Mouse (Mus musculus) liver, embryonic 11.5 days (tissue): Measurements from ENCODE around the gene Wfdc11. TPM values are rescaled to one million over a fixed set of nuclear protein-coding genes. Genes with fewer than 3 reads are reported as not detected.
"Not testable (repeated sequence)": the region's sequence is repeated elsewhere in the genome, so short reads cannot be mapped to it uniquely, and the experiment has no call there.

Source experiments
- ATAC-seq: fragments of 200-750 bp; cut with Nextera tagmentation; replicated peaks from 2 replicates; pipeline ENCODE4 v1.8.0; 2017; ENCODE audit warnings: moderate number of reproducible peaks, mild to moderate bottlenecking, moderate TSS enrichment, moderate library complexity; ENCODE audit not compliant: low FRiP score
- DNase-seq: peaks from one replicate; pipeline ENCODE4 v3.0.0-alpha.2; 2017; ENCODE audit warnings: low spot score
- H3K27ac ChIP-seq: fragments of 300-500 bp; sonication (generic); 2 replicates; pipeline ENCODE4 v1.5.1; 2014; ENCODE audit warnings: mild to moderate bottlenecking, low read depth, low read length, control low read depth
- H3K27me3 ChIP-seq: fragments of 300-500 bp; sonication (generic); replicated peaks from 2 replicates; pipeline ENCODE4 v1.6.1; 2014; ENCODE audit warnings: low read length, mixed read lengths; ENCODE audit not compliant: control insufficient read depth, insufficient read depth
- H3K36me3 ChIP-seq: fragments of 300-500 bp; sonication (generic); 2 replicates; pipeline ENCODE4 v1.6.1; 2014; ENCODE audit warnings: mild to moderate bottlenecking, low read length, moderate library complexity, mixed read lengths; ENCODE audit not compliant: control insufficient read depth, insufficient read depth
- H3K4me1 ChIP-seq: fragments of 300-500 bp; sonication (generic); replicated peaks from 2 replicates; pipeline ENCODE4 v1.6.1; 2014; ENCODE audit warnings: low read length, mixed read lengths; ENCODE audit not compliant: control insufficient read depth, insufficient read depth
- H3K4me2 ChIP-seq: fragments of 300-500 bp; sonication (generic); 2 replicates; pipeline ENCODE4 v1.6.1; 2014; ENCODE audit warnings: mild to moderate bottlenecking, control low read depth, moderate library complexity
- H3K4me3 ChIP-seq: fragments of 300-500 bp; sonication (generic); 2 replicates; pipeline ENCODE4 v1.5.1; 2014; ENCODE audit warnings: low read depth, low read length, control low read depth
- H3K9ac ChIP-seq: fragments of 300-500 bp; sonication (generic); 2 replicates; pipeline ENCODE4 v1.6.1; 2014; ENCODE audit warnings: low read depth, low read length, control low read depth
- H3K9me3 ChIP-seq: fragments of 300-500 bp; sonication (generic); 2 replicates; pipeline ENCODE4 v1.6.1; 2016; ENCODE audit warnings: low read length, inconsistent platforms, mixed read lengths; ENCODE audit not compliant: control insufficient read depth
- WGBS: fragments of 180-500 bp; shearing (Covaris S2); extraction: QIAGEN DNeasy Blood & Tissue Kit; methylation state at CpG from one replicate; pipeline ENCODE4 v1.1.7; 2014; 5-methylcytosine and 5-hydroxymethylcytosine counted together
- polyA plus RNA-seq: library from polyadenylated mRNA; unstranded; fragments of >200 nt; fragmentation: Nextera tagmentation; extraction: Ambion mirVana; gene quantifications from 2 replicates; pipeline ENCODE4 v1.2.1, GENCODE M21; 2014

Gene Wfdc11
- polyA plus RNA-seq, 1 experiment from 2014 or later = not detected

DNA sequence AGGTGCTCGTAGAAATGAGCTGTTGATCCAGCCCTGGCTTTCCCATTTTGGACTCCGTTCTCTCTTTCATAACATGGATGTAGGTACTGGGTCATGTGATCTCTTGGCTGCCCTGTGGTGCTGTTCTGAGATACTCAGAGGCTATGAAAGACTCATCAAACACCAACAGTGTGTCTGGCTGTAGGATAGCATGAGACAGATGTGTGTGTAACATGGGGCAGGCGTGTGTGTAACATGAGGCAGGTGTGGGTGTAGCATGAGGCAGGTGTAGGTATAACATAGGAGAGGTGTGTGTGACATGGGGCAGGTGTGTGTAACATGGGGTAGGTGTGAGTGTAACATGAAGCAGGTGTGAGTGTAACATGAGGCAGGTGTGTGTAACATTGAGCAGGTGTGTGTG lies 58.5 kb downstream of the Wfdc11 start:
- WGBS = 86% methylated on average over 3 of the region's 3 CpGs
- Histone ChIP-seq H3K27ac (no peak overlapping the region), H3K36me3 (no peaks in the 10 kb centered on the region), H3K9ac (no peak overlapping the region), H3K4me2 (no peak overlapping the region), H3K9me3 (no peaks in the 10 kb centered on the region), H3K4me3 (no peak overlapping the region), H3K27me3 (no peaks in the 10 kb centered on the region), H3K4me1 (no peaks in the 10 kb centered on the region)
- DNase-seq = no peak
- ATAC-seq = no peak

DNA sequence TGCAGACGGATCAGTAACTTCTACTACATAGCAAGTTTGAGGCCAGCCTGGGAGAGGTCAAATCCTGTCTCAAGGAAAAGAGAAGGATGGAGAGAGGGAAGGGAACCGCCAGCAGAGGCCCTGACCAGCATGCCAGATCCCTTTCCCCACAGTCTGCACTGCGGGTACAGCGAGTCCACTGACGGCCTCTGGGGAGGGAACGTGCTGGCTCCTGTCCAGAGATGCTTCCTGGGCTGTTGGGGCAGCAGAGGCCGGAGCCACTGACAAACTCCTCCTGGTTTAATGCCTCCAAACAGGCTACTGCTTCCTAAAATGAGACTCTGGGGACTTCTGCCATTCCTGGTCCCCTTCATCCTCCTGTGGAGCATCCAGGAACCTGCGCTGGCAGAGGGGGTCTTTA lies 60.4 kb downstream of the Wfdc11 start, which contains the start of the genes Wfdc6b and Wfdc8:
Gene Wfdc6b, plus strand, starts transcription at position 52 of the 400 bp plus-strand sequence.
Gene Wfdc8, minus strand, starts transcription at position 156 of the 400 bp plus-strand sequence.
- ATAC-seq, H3K4me2 ChIP-seq, H3K4me1 ChIP-seq, H3K9ac ChIP-seq, H3K4me3 ChIP-seq, H3K9me3 ChIP-seq, DNase-seq, H3K27ac ChIP-seq, H3K36me3 ChIP-seq, H3K27me3 ChIP-seq: not testable (repeated sequence)
- WGBS = 61% methylated on average over 8 of the region's 8 CpGs

Other genes with a start within 250 kb of the Wfdc11 start
- gene Sdc4, start 230.2 kb downstream of the Wfdc11 start, polyA plus RNA-seq = 38.9 and 39.2 TPM in 2 replicates
- gene Sys1, start 217.1 kb downstream of the Wfdc11 start, polyA plus RNA-seq = 49.1 and 52.8 TPM in 2 replicates
- 4.4 and 7.4 TPM in 2 replicates for gene Gm20458, start 213.1 kb downstream of the Wfdc11 start, polyA plus RNA-seq
- not detected in 2 replicates for gene Trp53tg5, start 200.4 kb downstream of the Wfdc11 start, polyA plus RNA-seq
- 2.1 TPM in 2 replicates for gene Dbndd2, start 188.0 kb downstream of the Wfdc11 start, polyA plus RNA-seq
- 52.1 and 58.7 TPM in 2 replicates for gene Pigt, start 176.6 kb downstream of the Wfdc11 start, polyA plus RNA-seq
- gene Wfdc2, start 111.7 kb downstream of the Wfdc11 start, polyA plus RNA-seq = 8.2 and 9.1 TPM in 2 replicates
- gene Spint3, start 100.6 kb downstream of the Wfdc11 start, polyA plus RNA-seq = not detected in 2 replicates
- gene Wfdc6a, start 88.6 kb downstream of the Wfdc11 start, polyA plus RNA-seq = not detected in 2 replicates
- not detected in 2 replicates for gene Eppin, start 80.5 kb downstream of the Wfdc11 start, polyA plus RNA-seq
- not detected in 2 replicates for gene Wfdc6b, start 60.6 kb downstream of the Wfdc11 start, polyA plus RNA-seq
- not detected in 2 replicates for gene Wfdc8, start 60.5 kb downstream of the Wfdc11 start, polyA plus RNA-seq
- gene Wfdc16, start 35.3 kb downstream of the Wfdc11 start, polyA plus RNA-seq = not detected in 2 replicates
- not detected in 2 replicates for gene Wfdc10, start 18.0 kb downstream of the Wfdc11 start, polyA plus RNA-seq
- not detected in 2 replicates for gene Wfdc9, start 17.5 kb downstream of the Wfdc11 start, polyA plus RNA-seq
- gene Wfdc13, start 11.0 kb upstream of the Wfdc11 start, polyA plus RNA-seq = not detected in 2 replicates
- gene Spint4, start 24.4 kb upstream of the Wfdc11 start, polyA plus RNA-seq = not detected in 2 replicates
- gene Spint5, start 41.2 kb upstream of the Wfdc11 start, polyA plus RNA-seq = not detected in 2 replicates
- gene Wfdc3, start 71.8 kb upstream of the Wfdc11 start, polyA plus RNA-seq = 0.18 and 0.38 TPM in 2 replicates
- 50.3 and 50.5 TPM in 2 replicates for gene Dnttip1, start 71.9 kb upstream of the Wfdc11 start, polyA plus RNA-seq
- 482 and 522 TPM in 2 replicates for gene Ube2c, start 95.8 kb upstream of the Wfdc11 start, polyA plus RNA-seq
- 0.47 and 1.1 TPM in 2 replicates for gene Tnnc2, start 105.9 kb upstream of the Wfdc11 start, polyA plus RNA-seq
- gene Snx21, start 111.7 kb upstream of the Wfdc11 start, polyA plus RNA-seq = 8.3 and 8.4 TPM in 2 replicates
- 23.2 and 23.6 TPM in 2 replicates for gene Acot8, start 130.8 kb upstream of the Wfdc11 start, polyA plus RNA-seq
- 7.3 and 8.7 TPM in 2 replicates for gene Zswim3, start 131.0 kb upstream of the Wfdc11 start, polyA plus RNA-seq
- 13.7 and 15.6 TPM in 2 replicates for gene Zswim1, start 148.6 kb upstream of the Wfdc11 start, polyA plus RNA-seq
- gene Spata25, start 154.4 kb upstream of the Wfdc11 start, polyA plus RNA-seq = not detected in 2 replicates
- 97.2 and 103 TPM in 2 replicates for gene Ctsa, start 158.8 kb upstream of the Wfdc11 start, polyA plus RNA-seq
- gene Neurl2, start 159.4 kb upstream of the Wfdc11 start, polyA plus RNA-seq = 3.9 and 4.9 TPM in 2 replicates
- gene Pltp, start 183.6 kb upstream of the Wfdc11 start, polyA plus RNA-seq = 9.9 and 10.7 TPM in 2 replicates
- 63.9 and 67.5 TPM in 2 replicates for gene Pcif1, start 205.2 kb upstream of the Wfdc11 start, polyA plus RNA-seq
- gene Zfp335, start 237.7 kb upstream of the Wfdc11 start, polyA plus RNA-seq = 15.0 TPM in 2 replicates